Mouse (Mus musculus): ENCODE data around the gene Mrgpra9.
"Not testable (repeated sequence)": the region's sequence is repeated elsewhere in the genome, so short reads cannot be mapped to it uniquely, and the experiment has no call there.

The Mrgpra9 gene

GRCm38 (mm10) chr7:47252770-47253169 lies at the start of gene Mrgpra9:
Gene Mrgpra9 (minus strand): TSS chr7:47252848.
- DNase-seq (ENCODE audit: low spot score in 2 of 2): no peak

GRCm38 (mm10) chr7:47299612-47300011 lies 47.0 kb upstream of the Mrgpra9 start:
- DNase-seq (ENCODE audit: low spot score in 2 of 2): not testable (repeated sequence)

- not testable (repeated sequence) for DNase-seq (ENCODE audit: low spot score in 2 of 2)
These were observed 18.9 kb upstream of the Mrgpra9 start for GRCm38 (mm10) chr7:47271547-47271946.

DNA sequence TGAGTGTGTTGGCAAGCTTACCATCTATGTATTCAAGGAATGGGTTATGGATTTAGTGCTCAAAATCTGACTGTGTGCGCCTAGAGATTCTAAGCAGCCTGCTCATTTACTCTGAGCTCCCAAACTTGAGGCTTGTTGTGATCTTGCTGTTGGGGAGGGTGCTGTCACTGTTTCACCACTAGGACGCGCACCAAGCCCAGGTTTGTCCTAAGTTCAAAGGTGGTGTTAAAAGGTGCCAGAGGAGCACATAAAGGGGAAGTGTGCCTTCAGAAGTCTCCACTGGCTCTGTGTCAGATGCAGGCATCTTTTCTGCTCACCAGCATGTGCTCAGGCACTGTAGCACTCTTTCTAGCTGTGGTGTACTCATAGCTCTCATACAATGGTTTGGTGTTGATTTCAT lies 8.0 kb downstream of the Mrgpra9 start:
- DNase-seq (ENCODE audit: low spot score in 2 of 2): no peak

DNA sequence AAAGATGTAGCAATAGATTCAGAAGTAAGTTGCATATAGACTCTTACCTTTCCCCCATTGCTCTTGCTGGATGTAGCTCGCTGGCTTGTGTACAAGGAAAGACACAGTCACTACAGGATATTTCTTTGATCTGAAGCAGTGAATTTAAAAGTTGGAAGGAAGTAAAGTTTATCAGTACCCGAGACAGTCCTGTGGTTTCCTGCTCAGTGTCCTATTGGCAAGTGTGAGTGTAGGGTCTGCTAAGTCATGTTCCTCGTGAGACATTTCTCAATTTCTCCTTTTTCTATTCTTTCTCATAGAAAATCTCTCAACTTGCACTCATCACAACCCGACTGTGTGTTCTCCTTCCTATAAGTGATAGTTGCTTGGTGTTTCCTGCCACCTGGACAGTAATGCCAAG lies 47.8 kb downstream of the Mrgpra9 start, which contains the start of gene Mrgpra6:
Mrgpra6 (minus strand) TSS at position 91 of the 400 bp plus-strand sequence.
- no peak for DNase-seq (ENCODE audit: low spot score in 2 of 2)

DNA sequence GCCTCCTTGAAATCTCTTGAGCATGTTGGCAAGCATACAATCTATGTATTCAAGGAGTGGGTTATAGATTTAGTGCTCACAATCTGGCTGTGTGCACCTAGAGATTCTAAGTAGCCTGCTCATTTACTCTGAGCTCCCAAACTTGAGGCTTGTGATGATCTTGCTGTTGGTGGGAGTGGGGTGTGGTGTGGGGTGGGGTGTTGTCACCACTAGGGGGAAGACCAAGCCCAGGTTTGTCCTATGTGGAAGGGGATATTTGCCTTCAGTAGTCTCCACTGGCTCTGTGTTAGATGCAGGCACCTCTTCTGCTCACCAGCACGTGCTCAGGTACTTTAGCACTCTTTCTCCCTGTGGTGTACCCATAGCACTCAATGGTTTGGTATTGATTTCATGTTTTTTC lies 57.4 kb downstream of the Mrgpra9 start:
- no peak for DNase-seq (ENCODE audit: low spot score in 2 of 2)

All from urinary bladder, adult 18-20 months (tissue).